Mouse (Mus musculus): ENCODE results near the gene Nfam1.

- TF ChIP-seq CTCF (IDR thresholded peaks at IDR 0.05; ENCODE audit: extremely low read depth, insufficient read depth, insufficient read length, insufficient replicate concordance) (no peak), POLR2A (IDR thresholded peaks at IDR 0.05; ENCODE audit: low read depth, low read length) (no peak)
Observed at GRCm38 (mm10) chr15:83068270-83068669, 35.2 kb upstream of the Nfam1 start.
